Mouse (Mus musculus) midbrain, postnatal 0 days (tissue): ENCODE data around the gene Ccdc155. TPM values are rescaled to one million over a fixed set of nuclear protein-coding genes. Genes with fewer than 3 reads are reported as not detected.
A peak's percentile ranks its signal among the peaks of the same experiment; 100 is the strongest.

ENCODE experiments used
- ATAC-seq: fragments of 200-750 bp; cut with Nextera tagmentation; 2 replicates; pipeline ENCODE4 v1.8.0; 2017; ENCODE audit warnings: moderate number of reproducible peaks, mild to moderate bottlenecking, moderate TSS enrichment, moderate library complexity; ENCODE audit not compliant: low FRiP score
- DNase-seq: peaks from one replicate; pipeline ENCODE4 v3.0.0-alpha.2; 2015; ENCODE audit warnings: low spot score
- H3K27ac ChIP-seq: fragments of 300-500 bp; sonication (generic); 2 replicates; pipeline ENCODE4 v1.5.1; 2014; ENCODE audit warnings: low read depth, mild to moderate bottlenecking, low read length, mixed read lengths
- H3K27me3 ChIP-seq: fragments of 300-500 bp; sonication (generic); 2 replicates; pipeline ENCODE4 v1.6.1; 2014; ENCODE audit warnings: low read length, control low read depth, mixed read lengths; ENCODE audit not compliant: insufficient read depth
- H3K36me3 ChIP-seq: fragments of 300-500 bp; sonication (generic); 2 replicates; pipeline ENCODE4 v1.6.1; 2014; ENCODE audit warnings: low read length, control low read depth, mixed read lengths; ENCODE audit not compliant: insufficient read depth
- H3K4me1 ChIP-seq: fragments of 300-500 bp; sonication (generic); 2 replicates; pipeline ENCODE4 v1.6.1; 2014; ENCODE audit warnings: mild to moderate bottlenecking, control low read depth, antibody characterized with exemption, low read length, mixed read lengths; ENCODE audit not compliant: insufficient read depth
- H3K4me2 ChIP-seq: fragments of 300-500 bp; sonication (generic); 2 replicates; pipeline ENCODE4 v1.6.1; 2014; ENCODE audit warnings: low read depth, mild to moderate bottlenecking, low read length, mixed read lengths; ENCODE audit not compliant: poor library complexity, severe bottlenecking
- H3K4me3 ChIP-seq: fragments of 300-500 bp; sonication (generic); 2 replicates; pipeline ENCODE4 v1.5.1; 2014; ENCODE audit warnings: low read depth, mild to moderate bottlenecking, low read length, moderate library complexity
- H3K9ac ChIP-seq: fragments of 300-500 bp; sonication (generic); replicated peaks from 2 replicates; pipeline ENCODE4 v1.6.1; 2014; ENCODE audit warnings: mild to moderate bottlenecking, low read length, moderate library complexity, mixed read lengths; ENCODE audit not compliant: poor library complexity, severe bottlenecking
- H3K9me3 ChIP-seq: fragments of 300-500 bp; sonication (generic); 2 replicates; pipeline ENCODE4 v1.6.1; 2016; ENCODE audit warnings: low read length, control low read depth
- CTCF ChIP-seq: IDR thresholded peaks from 2 replicates; pipeline ENCODE4 v1.5.1; 2016; ENCODE audit warnings: antibody characterized with exemption, mild to moderate bottlenecking
- WGBS: fragments of 180-500 bp; shearing (Covaris S2); extraction: QIAGEN DNeasy Blood & Tissue Kit; methylation state at CpG from one replicate; pipeline ENCODE4 v1.1.7; 2014; 5-methylcytosine and 5-hydroxymethylcytosine counted together
- polyA plus RNA-seq: library from polyadenylated mRNA; unstranded; fragments of >200 nt; fragmentation: Nextera tagmentation; extraction: Ambion mirVana; gene quantifications from 2 replicates; pipeline ENCODE4 v1.2.1, GENCODE M21; 2015
- total RNA-seq: library from RNA; depleted of rRNA; stranded (reverse); fragments of >200 nt; gene quantifications from 2 replicates; pipeline ENCODE4 v1.2.3, GENCODE M21; 2014

Gene Ccdc155
- total and polyA plus RNA-seq, 2 experiments from 2014 or later = 0.32 to 0.38 TPM

DNA sequence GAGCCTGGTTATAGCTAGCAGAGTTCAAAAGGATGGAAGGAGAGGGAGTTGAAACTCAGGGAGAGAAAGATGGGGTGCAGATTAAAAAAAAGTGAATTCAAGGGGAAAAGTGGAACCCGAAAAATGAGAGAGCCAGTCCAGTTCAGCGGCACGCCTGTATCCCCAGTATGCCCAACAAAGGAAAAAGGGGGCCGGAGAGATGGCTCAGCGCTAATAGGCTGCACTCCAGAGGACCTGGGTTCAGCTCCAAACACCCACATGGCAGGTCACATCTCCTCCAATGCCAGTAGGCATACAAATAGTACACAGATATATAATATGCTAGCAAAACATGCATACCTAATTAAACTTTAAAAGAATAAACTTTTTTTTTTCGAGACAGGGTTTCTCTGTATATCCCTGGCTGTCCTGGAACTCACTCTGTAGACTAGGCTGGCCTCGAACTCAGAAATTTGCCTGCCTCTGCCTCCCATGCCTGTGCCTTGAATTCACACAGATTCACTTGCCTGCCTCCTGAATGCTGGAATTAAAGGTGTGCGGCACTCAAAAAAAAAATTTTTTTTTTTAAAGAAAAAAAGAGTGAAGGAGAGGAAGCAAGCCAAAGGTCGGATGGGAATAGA, 41.6 kb downstream of the Ccdc155 start:
- peaks cover 8% of the 10 kb centered on the region; the same call in 1 of the 2 replicates for H3K4me1 ChIP-seq
- peaks cover 41% of the 10 kb centered on the region for H3K27me3 ChIP-seq
- no peak overlapping the region for H3K4me3 ChIP-seq
- ATAC-seq = no peak
- WGBS = 79% methylated on average over 9 of the region's 9 CpGs
- TF ChIP-seq CTCF = no peak
- H3K27ac ChIP-seq = no peak overlapping the region
- no peaks in the 10 kb centered on the region for H3K9me3 ChIP-seq
- H3K36me3 ChIP-seq = peaks cover 19% of the 10 kb centered on the region
- peak overlapping the region; percentile 60; the same call in 1 of the 2 replicates for H3K4me2 ChIP-seq
- DNase-seq = no peak
- no peak overlapping the region for H3K9ac ChIP-seq

DNA sequence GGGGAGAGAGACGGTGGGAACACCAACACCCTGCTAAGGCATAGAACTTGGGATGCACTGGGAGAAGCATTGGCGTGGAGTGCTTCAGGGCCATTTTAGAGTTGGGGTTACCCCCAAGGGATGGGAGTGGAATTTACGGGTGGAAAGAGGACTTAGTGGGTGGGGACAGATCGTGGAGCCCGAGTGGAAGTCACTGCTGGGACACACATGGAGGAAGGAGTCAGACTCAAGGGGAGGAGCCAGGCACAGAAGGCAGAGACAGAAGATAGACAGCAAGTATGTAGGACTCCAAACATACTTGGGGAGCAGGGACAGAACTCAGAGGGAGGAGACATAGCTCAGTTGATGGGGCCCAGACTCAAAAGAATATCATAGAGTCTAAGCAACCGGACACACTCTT, 42.1 kb downstream of the Ccdc155 start:
- no peak for TF ChIP-seq CTCF
- H3K27me3 ChIP-seq = peaks cover 36% of the 10 kb centered on the region
- no peak for ATAC-seq

DNA sequence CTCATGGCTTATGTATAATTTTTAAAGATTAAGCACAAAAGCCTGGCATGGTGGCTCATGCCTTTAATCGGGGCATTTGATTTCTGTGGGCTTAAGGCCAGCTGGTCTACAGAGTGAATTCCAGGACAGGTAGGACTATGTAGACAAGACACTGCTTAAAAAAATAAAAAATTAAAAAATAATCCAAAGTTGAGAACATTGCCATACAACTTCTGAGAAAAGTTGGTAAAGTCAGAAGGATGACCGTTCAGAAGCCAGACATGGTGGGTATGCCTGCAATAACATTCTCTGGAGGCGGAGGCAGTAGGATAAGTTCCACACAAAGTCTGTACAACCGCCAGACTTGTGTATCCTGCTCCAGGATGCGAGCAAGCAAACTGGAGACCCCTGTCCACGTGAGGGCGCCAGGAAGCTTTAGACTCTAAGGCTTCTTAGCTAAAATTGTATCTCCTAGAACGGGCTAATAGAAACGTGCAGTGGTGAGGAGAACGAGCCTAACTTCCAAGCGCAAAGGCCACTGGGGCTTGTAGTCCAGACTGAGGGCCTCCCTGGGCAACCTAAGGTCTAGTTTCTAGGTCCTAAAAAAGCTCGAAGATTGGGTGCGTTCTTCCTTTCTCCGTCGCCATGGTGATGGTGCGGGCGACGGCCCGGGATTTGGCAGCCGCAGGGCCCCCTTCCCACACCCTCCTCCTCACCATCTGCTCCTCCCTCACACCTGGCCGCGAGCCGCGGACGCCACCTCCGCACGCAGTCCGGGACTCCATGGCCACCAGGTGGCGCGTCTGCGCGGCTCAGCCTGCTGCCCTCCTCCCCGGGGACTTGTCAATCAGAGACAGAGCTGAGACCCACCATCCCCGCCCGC, 42.8 kb downstream of the Ccdc155 start:
- peak overlapping the region; percentile 34 for H3K4me3 ChIP-seq
- WGBS = 5% methylated on average over 33 of the region's 35 CpGs
- H3K4me1 ChIP-seq = peaks cover 8% of the 10 kb centered on the region; the same call in 1 of the 2 replicates
- 0 out of 2 replicates have a peak overlapping the region, but pooled peaks have one; percentile 19 for H3K9ac ChIP-seq
- DNase-seq (peak; percentile 97), ATAC-seq (peak; percentile 87)
- TF ChIP-seq CTCF = peak; percentile 84
- peaks cover 29% of the 10 kb centered on the region for H3K27me3 ChIP-seq
- peaks cover 28% of the 10 kb centered on the region for H3K36me3 ChIP-seq
- H3K9me3 ChIP-seq = no peaks in the 10 kb centered on the region
- H3K4me2 ChIP-seq = peak overlapping the region; percentile 60
- peak overlapping the region; percentile 55; the same call in 1 of the 2 replicates for H3K27ac ChIP-seq

More for the DNA sequence above, 42.1 kb downstream of the Ccdc155 start:
- Histone ChIP-seq H3K9me3 (no peaks in the 10 kb centered on the region), H3K4me2 (peak overlapping the region; percentile 60), H3K36me3 (peaks cover 23% of the 10 kb centered on the region), H3K9ac (0 out of 2 replicates have a peak overlapping the region, but pooled peaks have one; percentile 19), H3K4me1 (peaks cover 8% of the 10 kb centered on the region; the same call in 1 of the 2 replicates), H3K27ac (no peak overlapping the region), H3K4me3 (peak overlapping the region; percentile 34)
- WGBS = 24% methylated on average over 6 of the region's 6 CpGs
- no peak for DNase-seq

DNA sequence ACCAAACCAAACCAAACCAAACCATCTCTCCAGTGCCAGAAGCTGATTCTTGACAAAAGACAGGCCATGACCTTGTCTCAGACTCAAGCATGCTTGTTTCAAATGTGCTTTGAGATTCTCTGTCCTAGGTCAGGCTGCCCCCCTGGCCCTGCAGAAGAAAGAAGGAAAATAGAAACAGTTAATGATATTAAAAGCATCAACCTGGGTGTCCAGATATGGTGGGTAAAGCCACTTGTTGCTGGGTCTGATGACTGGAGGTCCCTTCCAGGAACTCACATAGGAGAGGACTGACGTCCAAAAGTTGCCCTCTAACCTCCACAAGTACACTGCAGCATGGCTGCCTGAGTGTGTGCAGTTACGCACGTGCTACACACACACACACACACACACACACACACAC, 43.8 kb downstream of the Ccdc155 start:
- TF ChIP-seq CTCF = no peak
- WGBS = 88% methylated on average over 3 of the region's 3 CpGs
- Histone ChIP-seq H3K27me3 (peaks cover 22% of the 10 kb centered on the region), H3K36me3 (peaks cover 28% of the 10 kb centered on the region), H3K4me3 (no peak overlapping the region), H3K27ac (no peak overlapping the region), H3K4me1 (peaks cover 8% of the 10 kb centered on the region; the same call in 1 of the 2 replicates), H3K9ac (no peak overlapping the region), H3K9me3 (no peaks in the 10 kb centered on the region), H3K4me2 (no peak overlapping the region)
- no peak for ATAC-seq
- no peak for DNase-seq

DNA sequence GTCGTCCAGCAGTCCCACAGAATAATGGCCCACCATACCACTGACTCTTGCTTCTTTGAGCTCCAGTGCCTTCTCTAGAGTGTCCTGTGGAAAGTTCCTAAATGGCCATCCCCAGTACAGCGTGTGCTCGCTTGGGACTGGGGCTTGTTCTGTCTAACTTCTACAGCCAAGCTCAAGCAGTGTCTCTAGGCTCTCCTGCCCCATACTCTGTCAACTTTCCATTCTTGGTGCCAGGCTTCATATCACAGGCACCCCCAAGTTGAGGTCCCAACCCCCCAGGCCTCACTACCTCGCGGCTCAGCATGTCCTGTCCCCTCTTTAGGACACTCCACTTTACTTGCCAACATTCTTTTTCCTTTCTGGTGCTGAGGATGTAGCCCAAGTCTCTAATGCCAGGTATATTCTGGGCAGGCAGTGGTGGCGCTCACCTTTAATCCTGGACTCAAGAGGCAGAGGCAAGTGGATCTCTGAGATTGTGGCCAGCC, 44.3 kb downstream of the Ccdc155 start:
- ATAC-seq (no peak), DNase-seq (no peak)
- H3K27me3 ChIP-seq = peaks cover 17% of the 10 kb centered on the region
- H3K4me3 ChIP-seq = no peak overlapping the region
- 96% methylated on average over 6 of the region's 6 CpGs for WGBS
- H3K4me1 ChIP-seq = peaks cover 8% of the 10 kb centered on the region; the same call in 1 of the 2 replicates
- H3K9me3 ChIP-seq = no peaks in the 10 kb centered on the region
- H3K36me3 ChIP-seq = peaks cover 28% of the 10 kb centered on the region
- H3K4me2 ChIP-seq = no peak overlapping the region
- H3K27ac ChIP-seq = no peak overlapping the region
- TF ChIP-seq CTCF = no peak
- H3K9ac ChIP-seq = no peak overlapping the region
